8 mouse cellular contexts compared by ENCODE assay signal in genomic region chr6:149010766-149011301, GRCm38 (mm10).
DNase-seq lines count a peak whose midpoint lies in the region; ATAC-seq and TF ChIP-seq lines count a peak whose summit lies in the region.

No protein-coding gene starts in this region.

- no peaks in the 10 kb centered on the region for H3K4me1 ChIP-seq in kidney, adult 2 months (ENCODE audit: control insufficient read depth, insufficient read depth, low read length)
- no peaks in the 10 kb centered on the region for H3K4me1 ChIP-seq in ES-E14 (ENCODE audit: control insufficient read depth in 2 of 2, insufficient read depth in 2 of 2, low read length in 2 of 2, poor library complexity in 1 of 2)
- no peaks in the 10 kb centered on the region for H3K4me1 ChIP-seq in forebrain, embryonic 16.5 days (replicated peaks; ENCODE audit: control insufficient read depth, insufficient read depth, low read length)

- no peak overlapping the region for H3K4me3 ChIP-seq in kidney, adult 2 months (ENCODE audit: insufficient read depth, low read depth, low read length)
- H3K4me3 ChIP-seq in ES-E14 (ENCODE audit: insufficient read depth in 1 of 2, low read depth in 1 of 2, low read length in 2 of 2, poor library complexity in 1 of 2, severe bottlenecking in 1 of 2), result no peak overlapping the region
- no peak overlapping the region for H3K4me3 ChIP-seq in forebrain, embryonic 16.5 days (replicated peaks; ENCODE audit: low read length)

- H3K27me3 ChIP-seq in kidney, adult 2 months (replicated peaks; ENCODE audit: control insufficient read depth, insufficient read depth, low read length), result no peaks in the 10 kb centered on the region
- no peaks in the 10 kb centered on the region for H3K27me3 ChIP-seq in forebrain, embryonic 16.5 days (replicated peaks; ENCODE audit: control insufficient read depth, insufficient read depth, low read length)

- in situ Hi-C loops in ES-E14 (cut with MboI; ENCODE audit: low sequenced_read_pairs in 2 of 2, unreplicated experiment in 2 of 2), result loop anchor here in 1 of 2 experiments (10.0 kb wide), 1 partner anchor 104 kb away; no protein-coding TSS in a partner anchor

- H3K9me3 ChIP-seq in ES-E14 (ENCODE audit: control insufficient read depth, insufficient read depth, low read depth, low read length), result no peaks in the 10 kb centered on the region
- no peaks in the 10 kb centered on the region for H3K9me3 ChIP-seq in forebrain, embryonic 16.5 days (ENCODE audit: control insufficient read depth, low read length)

- DNase-seq in kidney, adult 2 months, result peak; percentile 35
- DNase-seq in kidney, adult 8-10 months, result no peak
- peak; percentile 8 to 18 for DNase-seq in B cell, adult 2 months
- DNase-seq in ES-E14 (ENCODE audit: low read depth, low spot score), result no peak
- peak; percentile 6 for DNase-seq in retina, adult 2 months (ENCODE audit: low read depth, low spot score)
- DNase-seq in spleen, postnatal 14 days (ENCODE audit: low spot score in 2 of 2), result no peak
- no peak for DNase-seq in spleen, postnatal 4 days (ENCODE audit: low spot score in 2 of 2)

- H3K4me2 ChIP-seq in forebrain, embryonic 16.5 days (ENCODE audit: low read length), result no peak overlapping the region

- no peak for TF ChIP-seq POLR2A in kidney, adult 2 months (IDR thresholded peaks at IDR 0.05; ENCODE audit: low read depth, low read length)

- ATAC-seq in forebrain, embryonic 16.5 days, result peak; percentile 40; the same call in 1 of the 2 replicates

- H3K27ac ChIP-seq in kidney, adult 2 months (ENCODE audit: insufficient read depth, low read depth, low read length), result no peak overlapping the region
- H3K27ac ChIP-seq in ES-E14 (ENCODE audit: insufficient read depth, low read depth, low read length, poor library complexity, severe bottlenecking), result no peak overlapping the region
- H3K27ac ChIP-seq in forebrain, embryonic 16.5 days (ENCODE audit: low read length), result no peak overlapping the region

- TF ChIP-seq CTCF in kidney, adult 2 months (conservative IDR thresholded peaks at IDR 0.05; ENCODE audit: insufficient read depth, insufficient read length, low read depth, low read length), result no peak; the same call in 1 of the 2 replicates

- peaks cover 11% of the 10 kb centered on the region for H3K36me3 ChIP-seq in kidney, adult 2 months (ENCODE audit: control insufficient read depth, insufficient read depth, low read length)
- no peaks in the 10 kb centered on the region for H3K36me3 ChIP-seq in ES-E14 (ENCODE audit: control insufficient read depth, insufficient read depth, low read length, poor library complexity, severe bottlenecking)
- H3K36me3 ChIP-seq in forebrain, embryonic 16.5 days (ENCODE audit: control insufficient read depth, insufficient read depth), result peaks cover 23% of the 10 kb centered on the region

- H3K9ac ChIP-seq in ES-E14 (ENCODE audit: insufficient read depth, low read depth, low read length, poor library complexity, severe bottlenecking), result no peak overlapping the region
- H3K9ac ChIP-seq in forebrain, embryonic 16.5 days (replicated peaks; ENCODE audit: low read depth, low read length), result no peak overlapping the region

TF ChIP-seq in ES-E14, 5 proteins besides CTCF, POLR2A, EP300 and RAD21:
- TF ChIP-seq ZNF384 (IDR thresholded peaks at IDR 0.05; ENCODE audit: low read depth, low read length), result no peak
- peak; percentile 57; the same call in 1 of the 2 replicates for TF ChIP-seq ZC3H11A (IDR thresholded peaks at IDR 0.05; ENCODE audit: borderline replicate concordance, low read depth, low read length)

Comparison
In these comparisons a context has a peak if more than half of its experiments do, and no peak if none do; other contexts are left out.
1. DNase-seq: peak in kidney, adult 2 months (single experiment), B cell, adult 2 months (2 of 2) and retina, adult 2 months (single experiment); none in kidney, adult 8-10 months (0 of 2), ES-E14 (single experiment), spleen, postnatal 14 days (0 of 2) and spleen, postnatal 4 days (0 of 2).